Mouse (Mus musculus) urinary bladder, adult 18-20 months (tissue): ENCODE measurements at regions not wholly inside any gene's neighbourhood (a gene's known extent, or its start where the extent isn't known, plus 50 kb on each side); places are given as distances from the start of the nearest gene placed in this dataset.

Experiments used
- DNase-seq, 2 experiments: peaks; one replicate each; pipeline ENCODE4 v3.0.0; 2022; ENCODE audit warnings: low spot score in 2 of 2, mixed read lengths in 2 of 2

DNA sequence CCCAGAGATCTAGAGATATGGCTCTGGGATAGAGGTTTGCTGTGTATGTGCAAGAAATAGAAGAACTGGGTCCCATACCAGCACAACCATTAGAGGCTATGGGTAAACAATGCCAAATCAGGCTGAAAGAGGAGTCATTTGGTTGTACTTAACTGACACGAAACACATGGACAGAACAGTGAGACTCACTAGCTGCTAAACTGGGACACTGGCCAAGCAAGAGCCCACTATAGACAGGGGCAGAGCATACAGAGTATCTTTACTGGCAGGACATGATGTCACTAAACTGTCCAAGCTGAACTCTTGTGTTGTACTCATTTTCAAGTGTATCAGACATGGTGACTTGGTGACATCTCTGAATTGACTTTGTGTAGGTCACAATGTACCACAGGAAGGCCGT, 371.3 kb upstream of the Dynlrb2 start:
- no peak for DNase-seq

DNA sequence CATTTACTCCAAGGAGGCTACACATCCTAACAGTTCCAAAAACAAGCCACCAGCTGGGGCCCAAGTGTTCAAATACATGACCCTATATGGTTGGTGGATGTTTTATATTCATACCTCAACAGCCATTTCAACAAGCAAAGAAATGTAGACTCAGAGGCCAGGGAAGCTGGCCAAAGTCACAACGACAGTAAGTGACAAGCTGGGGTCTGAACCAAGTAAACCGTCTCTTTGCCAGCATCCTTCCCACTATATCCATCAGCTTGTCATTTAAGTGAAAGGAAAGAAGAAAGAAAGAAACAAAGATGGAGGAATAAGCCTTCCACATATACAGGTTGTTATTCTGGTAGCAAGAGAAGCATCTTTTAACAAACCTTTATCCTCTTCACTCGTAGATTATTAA, 371.7 kb upstream of the Dynlrb2 start:
- DNase-seq: no peak

DNA sequence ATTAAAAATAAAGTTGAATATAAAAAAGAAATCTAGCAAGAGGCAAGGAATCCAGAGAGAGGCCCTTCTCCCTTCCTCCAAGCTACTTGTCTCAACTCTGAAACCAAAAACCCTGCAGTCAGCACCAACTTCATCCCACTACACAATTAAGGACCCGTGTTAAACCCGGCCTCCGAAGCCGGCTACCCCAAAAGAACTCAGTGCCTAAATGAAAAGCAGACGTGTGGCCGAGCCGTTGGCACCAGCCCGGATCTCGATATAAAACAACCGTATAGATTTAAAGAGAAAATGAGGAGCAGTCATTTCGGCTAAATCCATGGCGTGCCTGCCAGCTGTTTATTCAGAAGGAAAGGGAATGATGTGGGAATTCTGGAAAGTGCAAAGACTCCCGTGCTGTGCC, 384.7 kb upstream of the Dynlrb2 start:
- DNase-seq: no peak

DNA sequence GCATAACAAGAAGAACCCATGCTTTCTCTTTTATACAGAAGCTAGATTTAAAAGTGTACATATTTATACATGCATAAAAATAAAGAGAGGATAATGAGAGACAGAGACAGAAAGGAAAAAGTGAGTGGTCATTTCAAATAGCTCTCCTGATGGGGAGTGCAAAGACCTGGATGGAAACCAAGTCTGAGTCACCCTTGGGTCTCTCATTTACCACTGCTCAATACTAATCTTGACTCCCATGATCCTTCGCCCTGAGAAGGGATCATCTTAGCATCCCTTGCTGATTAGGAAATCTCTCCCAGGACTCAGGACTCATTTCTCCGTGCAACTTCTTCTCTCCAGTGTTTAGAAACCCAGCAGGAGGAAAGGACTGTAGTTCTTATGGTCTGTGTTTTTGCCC, 386.9 kb upstream of the Dynlrb2 start:
- DNase-seq: no peak

DNA sequence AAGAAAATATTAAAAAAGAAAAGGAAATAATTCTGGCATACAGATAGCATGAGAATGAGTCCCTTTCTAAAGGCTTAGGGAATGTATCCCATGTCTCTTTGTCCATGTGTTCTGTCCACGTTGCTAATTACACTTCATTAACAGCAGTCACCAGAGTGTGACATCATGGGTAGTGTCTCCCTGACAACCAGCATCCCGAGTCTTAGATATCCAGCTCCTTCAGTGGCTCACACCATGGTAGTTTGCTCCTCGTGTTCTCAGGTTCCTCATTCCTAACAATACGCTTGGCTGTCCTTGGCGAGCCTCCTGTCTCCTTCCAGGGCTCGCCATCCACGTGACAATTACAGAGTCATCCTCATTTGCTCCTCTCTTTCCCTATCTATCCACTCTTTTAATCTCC, 388.1 kb upstream of the Dynlrb2 start:
- no peak for DNase-seq

DNA sequence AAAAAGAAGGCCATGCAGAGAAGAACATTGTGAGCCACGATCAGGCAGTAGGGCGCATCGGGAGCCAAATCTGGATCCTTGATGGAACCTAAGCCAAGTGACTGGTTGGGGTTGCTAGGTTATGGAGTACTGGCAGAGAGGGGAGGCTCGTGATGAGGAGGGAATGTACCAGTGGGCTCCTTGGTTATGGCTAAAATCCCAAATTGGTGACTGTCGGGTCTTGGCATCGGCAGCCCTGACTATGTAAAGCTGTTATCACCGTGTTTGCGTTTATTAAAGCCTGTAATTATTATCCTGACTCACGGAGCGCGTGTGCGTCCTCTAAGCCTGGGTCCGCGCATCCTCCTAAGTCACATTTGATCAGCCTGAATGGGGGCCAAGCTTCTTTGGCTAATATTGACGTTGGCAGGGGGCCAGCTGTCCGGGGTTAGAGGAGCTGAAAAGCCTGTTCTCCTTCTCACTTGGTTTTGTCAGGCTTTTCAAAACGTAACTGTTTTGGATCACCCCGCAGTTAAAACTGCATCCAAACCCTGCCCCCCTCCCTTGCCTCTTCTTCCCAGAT, 388.9 kb upstream of the Dynlrb2 start:
- DNase-seq: peak; percentile 50 to 70

DNA sequence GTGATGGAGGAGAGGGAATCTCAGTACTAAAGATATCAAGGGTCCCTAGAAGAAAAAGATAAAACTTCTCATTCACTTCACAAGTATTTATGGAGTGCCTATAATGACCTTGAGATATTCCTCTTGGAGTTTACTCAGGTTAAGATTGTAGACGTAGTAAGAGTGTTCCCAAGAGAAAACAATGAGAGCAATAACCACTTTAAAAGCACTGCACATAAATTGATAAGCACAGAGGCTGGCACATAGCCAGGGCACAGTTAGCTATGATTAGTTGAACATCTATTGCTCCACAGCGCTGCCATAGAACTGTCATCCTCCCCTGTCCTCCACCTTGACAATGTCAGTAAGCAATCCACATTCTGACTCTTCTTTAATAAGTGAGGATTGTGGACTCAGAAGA, 389.8 kb upstream of the Dynlrb2 start:
- no peak for DNase-seq

DNA sequence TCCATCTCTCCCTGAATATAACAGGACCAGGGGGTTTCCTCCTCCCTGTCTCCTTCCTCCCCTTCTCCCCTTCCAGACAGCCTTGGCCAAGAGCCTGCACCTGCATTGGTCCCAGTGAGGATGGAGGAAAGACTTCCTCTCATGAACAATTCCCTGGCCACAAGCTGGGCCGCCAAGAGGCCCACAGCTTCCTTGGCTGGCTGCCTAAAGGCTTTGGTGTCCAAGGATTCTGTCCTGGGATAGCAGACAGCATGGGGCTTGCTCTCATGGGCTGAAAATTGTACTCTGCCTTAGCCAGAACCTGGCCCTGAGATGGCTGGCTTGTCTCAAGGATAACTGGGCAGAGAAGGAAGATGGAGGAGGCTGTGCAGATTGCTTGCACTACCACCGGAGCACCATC, 390.3 kb upstream of the Dynlrb2 start:
- peak in 1 of 2 experiments; percentile 27 for DNase-seq

DNA sequence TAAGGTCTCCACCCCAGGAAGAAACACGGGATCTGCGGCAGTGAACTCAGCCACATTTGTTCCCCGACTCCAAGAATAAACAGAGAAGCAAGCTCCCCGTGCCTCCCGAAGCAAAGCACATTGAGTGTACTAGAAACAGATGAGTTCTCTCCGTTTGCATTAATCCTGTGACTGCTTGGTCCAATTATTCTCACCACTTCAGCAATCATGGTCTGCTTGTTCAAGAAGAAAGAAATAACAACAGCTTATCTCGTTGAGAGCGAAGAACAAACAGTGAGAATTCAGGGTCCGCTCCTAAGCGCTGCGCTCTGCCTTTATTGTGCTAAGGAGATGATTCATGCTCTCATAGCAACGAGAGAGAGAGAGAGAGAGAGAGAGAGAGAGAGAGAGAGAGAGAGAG, 393.6 kb upstream of the Dynlrb2 start:
- DNase-seq: peak; percentile 9 to 11

DNA sequence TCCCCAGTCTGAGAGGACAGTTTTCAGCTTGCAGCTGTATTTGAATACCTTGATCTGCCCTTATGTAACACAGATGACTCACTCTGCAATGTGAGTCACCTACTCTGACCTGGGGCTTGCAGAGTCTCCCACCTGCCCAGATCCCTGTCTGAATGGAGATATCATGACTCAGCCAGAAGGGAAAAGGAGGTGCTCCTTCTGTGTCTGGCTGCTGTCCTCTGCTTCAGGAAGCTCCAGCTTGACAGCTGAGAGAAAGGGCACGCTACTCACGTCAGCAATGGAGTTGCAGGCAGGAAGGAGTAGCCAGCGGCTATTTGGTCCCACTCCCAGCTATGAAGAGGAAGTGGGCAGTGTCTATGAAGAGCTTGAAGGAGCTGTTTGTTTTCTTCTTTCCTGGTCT, 389.1 kb upstream of the Maf start:
- DNase-seq: peak in 1 of 2 experiments; percentile 9

DNA sequence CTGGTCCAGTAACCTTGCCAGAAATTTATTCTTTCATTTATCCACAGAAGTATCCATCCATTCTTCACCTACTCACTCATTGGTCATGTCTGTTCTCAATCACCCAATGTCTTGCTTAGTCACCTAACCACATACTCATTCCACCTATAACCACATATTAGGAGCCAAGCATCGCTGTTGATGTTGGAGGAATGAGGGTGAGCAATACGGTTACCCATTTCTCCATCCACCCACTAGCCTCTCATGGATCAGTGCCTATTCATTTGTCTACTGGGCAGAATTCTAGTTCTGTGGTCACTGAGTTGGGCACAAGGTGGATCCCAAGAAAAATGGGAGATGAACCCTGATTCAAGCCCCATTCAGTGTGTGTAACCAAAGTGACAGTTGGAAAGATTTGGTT, 375.6 kb upstream of the Maf start:
- DNase-seq: no peak

DNA sequence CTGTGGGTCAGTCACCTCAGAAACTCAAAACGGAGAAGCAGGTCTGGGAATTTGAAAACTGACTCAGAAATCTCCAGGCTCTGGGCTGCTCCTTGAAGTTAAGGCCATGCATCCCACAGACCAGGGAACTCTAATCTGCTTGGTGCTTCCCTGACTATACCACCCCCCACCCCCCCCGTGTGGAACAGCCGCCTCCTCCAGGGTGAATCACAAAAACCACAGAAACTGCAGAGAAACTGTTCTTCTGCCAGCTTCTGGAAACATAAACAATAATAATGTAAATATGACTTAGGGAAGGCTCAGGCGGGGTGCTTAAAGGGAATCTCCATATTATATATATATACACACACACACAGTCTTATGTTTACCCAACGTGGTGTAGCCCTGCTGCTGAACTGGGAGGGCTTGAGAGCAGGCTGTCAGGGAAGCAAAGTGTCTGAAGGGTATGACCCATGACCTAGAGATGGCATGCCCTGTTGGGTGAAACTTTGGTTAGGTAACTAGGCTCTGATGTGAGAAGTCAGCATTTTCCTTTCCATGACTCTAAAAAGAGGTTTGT, 371.3 kb upstream of the Maf start:
- no peak for DNase-seq

DNA sequence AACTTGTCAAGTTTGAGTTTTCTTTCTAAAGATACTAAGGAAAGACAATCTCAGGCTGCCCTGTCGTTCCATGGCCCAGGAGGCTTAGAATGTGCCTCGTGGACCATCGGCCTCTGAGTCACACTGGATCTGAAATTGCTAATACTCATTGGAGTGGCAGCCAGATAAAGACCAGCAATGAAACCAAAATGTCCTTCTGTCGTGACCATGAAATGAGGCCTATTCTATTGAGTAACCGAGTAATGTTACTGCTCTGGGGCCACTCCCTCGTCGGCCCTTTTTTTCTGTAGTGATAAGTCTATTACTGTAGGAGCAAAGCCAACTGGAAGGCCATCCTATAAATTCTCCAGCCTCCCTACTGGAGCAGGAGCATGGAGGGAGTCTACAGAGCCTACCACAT, 363.9 kb upstream of the Maf start:
- DNase-seq: no peak

DNA sequence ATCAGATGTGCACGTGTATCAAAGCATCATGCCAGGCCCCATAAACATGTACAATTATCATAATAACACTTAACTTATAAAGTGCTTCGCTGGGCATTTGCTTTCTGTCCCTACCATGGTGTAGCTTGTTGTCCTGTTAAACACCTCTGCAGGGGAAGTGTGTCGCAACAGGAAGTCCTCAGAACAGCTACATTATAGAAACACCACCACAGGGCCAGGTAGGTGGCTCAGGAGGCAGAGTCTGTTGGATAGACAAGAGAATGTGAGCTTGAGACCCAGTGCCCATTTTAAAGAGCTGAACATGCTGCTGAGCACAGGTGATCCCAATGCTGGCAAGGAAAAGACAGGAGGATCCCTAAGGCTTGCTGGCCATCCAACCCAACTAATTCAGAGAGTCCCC, 361.9 kb upstream of the Maf start:
- no peak for DNase-seq

DNA sequence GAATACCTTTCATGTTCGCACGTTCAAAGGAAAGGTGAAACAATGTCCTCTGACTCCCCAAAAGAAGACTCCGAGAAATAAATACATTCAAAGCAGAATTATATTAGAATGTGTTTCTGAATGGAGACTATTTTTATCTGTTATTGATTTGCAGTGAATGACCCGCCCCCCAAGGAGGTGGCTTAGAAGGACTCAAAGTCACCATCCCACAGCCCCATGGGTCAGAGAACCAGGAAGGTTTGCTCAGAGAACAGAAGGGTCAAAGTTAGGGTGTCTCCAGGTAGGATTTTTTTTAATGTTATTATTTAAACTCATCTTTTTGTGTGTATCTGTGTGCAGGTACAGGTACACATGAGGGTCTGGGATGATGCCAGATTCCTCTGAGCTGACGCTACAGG, 360.4 kb upstream of the Maf start:
- no peak for DNase-seq

DNA sequence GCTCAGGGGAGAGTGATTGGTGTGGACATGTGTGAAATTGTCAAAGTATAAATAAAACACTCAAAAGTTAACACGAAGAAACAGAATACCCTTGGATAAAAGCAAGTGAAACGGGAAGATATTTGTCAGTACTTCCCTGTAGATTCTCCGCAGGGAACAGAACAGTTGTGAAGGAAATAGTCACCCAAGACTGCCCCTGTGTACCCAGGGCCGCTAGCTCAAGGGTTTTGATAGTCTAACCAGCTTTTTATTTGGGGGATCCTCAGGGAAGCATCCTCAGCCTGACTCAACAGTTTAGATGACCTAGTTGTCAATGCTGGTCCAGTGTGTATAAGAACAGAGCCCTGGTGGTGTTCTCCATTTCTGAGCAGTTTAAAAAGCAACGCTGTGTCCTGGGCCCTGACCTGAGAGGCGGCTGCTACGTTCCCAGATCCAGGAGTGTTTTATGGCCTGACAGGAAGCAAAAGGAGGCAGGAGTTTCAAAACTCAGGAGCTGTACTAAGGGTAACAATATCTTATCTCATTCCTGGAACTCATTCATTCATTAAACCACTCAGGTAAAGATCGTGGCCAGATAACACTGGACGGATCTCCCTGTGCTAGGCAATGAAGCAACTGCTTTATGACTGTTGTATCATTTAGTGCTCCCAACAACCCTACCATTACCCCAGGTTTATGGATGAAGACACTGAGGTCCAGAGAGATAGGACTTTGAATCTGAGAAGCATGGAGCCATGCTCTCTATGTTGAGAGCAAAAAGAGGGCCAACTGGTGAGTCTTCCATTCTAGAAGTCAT, 359.8 kb upstream of the Maf start:
- no peak for DNase-seq

DNA sequence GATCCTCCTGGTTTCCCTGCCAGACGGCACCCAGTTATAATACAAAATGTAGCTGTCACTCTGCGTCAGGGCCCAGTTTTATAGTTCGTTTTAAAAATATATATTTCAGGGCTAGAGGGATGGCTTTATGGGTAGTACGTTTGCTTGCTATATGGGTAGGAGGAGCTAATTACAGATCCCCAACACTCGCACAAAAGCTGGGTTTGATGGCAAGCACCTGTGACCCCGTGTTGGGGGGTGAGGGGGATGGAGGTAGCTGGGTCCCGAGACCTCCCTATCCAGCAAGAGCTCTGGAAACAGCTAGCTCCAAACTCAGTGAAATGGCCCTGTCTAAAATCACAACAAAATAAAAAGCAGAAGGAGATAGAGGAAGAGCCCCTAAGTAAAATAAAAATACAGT, 358.3 kb upstream of the Maf start:
- DNase-seq: no peak

DNA sequence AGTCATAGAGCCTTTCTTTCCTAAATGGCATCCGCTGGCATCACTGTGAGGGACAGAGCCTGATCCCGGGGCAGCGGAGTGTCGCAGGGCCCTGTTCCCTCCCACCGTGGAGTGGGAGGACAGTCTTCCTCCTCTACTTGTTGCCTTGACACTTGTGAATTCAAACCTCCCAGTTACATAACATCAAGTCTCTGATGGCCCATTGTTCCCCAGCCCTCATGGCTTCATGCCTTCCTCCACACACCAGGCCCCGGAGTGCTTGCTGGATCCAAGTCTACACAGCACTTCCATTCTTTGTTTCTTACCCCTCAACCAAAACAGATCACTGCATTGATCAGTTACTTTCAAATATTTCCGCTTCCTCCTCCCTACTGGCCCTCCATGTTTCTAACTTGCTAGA, 357.7 kb upstream of the Maf start:
- no peak for DNase-seq

DNA sequence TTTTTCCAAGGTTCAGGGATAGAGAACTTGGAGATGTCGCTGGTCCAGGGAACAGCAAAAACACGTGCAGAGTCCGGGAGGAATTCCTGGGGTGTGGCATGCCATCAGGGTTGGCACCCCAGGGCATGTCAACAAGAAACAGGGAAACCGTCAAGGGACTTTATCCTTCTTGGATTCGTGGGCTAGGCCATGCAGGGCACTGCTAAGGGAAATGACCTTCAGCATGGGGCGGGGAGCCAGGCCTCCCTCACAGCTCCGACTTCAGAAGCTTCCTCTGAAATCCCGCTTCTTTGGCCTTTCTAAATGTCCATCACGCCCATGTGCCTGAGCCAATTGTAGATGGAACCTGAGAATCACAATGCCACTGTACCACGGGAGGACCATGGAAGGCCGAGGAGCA, 357.0 kb upstream of the Maf start:
- no peak for DNase-seq

DNA sequence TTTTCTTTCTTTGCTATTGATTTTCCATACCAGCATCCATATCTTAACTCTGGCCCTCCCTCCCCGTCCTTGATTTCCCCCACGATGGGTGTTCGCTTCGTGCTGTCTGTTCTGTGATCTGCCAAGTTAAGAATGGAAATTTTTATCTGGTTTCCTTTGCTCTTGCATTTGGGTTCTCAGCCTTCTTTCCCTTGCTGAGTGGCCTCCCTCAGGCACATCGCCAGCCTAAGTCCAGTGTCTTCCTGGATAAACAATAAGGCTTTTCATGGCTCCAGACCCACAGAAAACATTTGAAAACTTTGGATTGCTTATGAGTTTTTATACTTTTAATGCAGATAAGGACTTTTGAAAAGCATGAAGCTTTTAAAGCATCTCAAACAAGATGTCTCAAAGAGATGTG, 355.9 kb upstream of the Maf start:
- no peak for DNase-seq

DNA sequence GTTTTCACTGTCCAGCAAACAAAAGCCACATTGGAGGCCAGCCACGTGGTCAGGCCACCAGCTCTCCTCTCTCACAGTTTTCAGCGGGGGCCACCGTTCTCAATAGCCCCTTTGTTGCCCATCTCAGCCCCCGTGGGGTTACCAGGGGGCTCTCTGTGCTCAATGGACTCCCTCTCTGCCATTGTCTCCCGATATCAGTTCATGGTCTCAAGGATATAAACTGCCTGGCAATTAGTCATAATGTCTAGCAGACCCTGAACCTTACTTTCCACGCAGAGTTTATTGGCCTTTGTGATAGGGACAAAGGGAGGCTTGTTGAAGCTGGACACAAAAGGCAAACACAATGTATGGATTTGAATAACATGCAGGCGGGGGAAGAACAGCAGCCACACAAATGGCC, 345.9 kb upstream of the Maf start:
- DNase-seq: no peak

DNA sequence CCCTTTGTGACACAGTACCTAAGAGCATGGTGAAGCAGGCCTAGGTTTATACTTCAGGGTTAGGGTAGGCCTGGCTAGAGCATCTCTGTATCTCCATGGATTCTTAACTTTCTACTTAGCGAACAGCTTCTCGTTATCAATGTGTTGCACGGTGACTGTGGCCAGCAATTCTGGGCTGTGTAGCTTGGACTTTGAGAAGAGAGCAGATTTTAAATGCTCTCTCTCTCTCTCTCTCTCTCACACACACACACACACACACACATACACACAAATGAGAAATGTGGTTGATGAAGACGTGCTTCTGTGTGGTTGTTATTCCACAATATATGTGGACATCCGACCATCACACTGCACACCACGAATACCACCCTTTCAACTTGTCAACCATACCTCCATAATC, 345.4 kb upstream of the Maf start:
- no peak for DNase-seq

DNA sequence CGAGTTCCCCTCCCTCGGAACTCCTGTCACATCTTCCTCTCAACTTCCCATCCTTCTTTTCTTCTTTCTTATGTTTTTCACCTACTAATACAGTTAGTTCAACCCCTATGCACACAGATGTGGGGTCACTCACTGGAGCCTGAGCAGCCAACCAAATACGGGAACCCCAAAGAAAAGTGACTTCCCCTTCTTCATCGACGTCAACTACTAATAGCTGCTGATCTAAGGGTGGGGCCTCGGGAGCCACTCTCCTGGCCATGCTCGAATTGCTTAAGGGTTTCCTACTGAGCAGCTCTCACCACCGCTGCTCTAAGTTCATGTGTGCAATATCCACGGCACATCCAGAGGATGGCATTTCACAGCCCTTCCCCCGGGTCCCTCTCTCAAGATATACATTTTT, 340.9 kb upstream of the Maf start:
- DNase-seq: no peak

DNA sequence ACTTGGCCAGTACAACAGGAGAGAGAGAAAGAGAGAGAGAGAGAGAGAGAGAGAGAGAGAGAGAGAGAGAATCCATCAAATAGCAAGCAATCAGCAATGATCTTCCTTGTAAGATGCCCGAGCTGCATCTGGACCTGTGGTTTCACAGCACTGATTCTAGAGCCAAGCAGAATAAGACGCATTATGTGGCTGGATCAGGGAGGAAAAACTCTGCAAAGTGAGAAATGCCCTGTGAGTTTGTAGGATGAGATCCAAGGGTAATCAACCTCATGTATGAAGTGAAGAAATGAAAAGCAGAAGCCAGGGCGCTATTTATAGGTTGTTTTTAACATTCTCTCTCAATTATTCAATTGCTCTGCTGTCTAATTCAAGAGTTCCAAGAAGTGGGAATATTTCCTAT, 339.3 kb upstream of the Maf start:
- DNase-seq: no peak
